Mouse (Mus musculus) E14TG2a.4 (cell line): ENCODE measurements around the gene Fam216a.

Experiments
- H3K27me3 ChIP-seq: 2 replicates; pipeline ENCODE4 v1.6.1; 2014; ENCODE audit warnings: low read length, control low read depth; ENCODE audit not compliant: insufficient read depth
- H3K36me3 ChIP-seq: 2 replicates; pipeline ENCODE4 v1.6.1; 2014; ENCODE audit warnings: low read length, control low read depth; ENCODE audit not compliant: insufficient read depth
- H3K4me1 ChIP-seq: replicated peaks from 2 replicates; pipeline ENCODE4 v1.6.1; 2014; ENCODE audit warnings: low read depth, low read length, control low read depth
- H3K4me3 ChIP-seq: replicated peaks from 2 replicates; pipeline ENCODE4 v1.5.1; 2014; ENCODE audit warnings: mild to moderate bottlenecking, low read length
- H3K9me3 ChIP-seq: 2 replicates; pipeline ENCODE4 v1.6.1; 2014; ENCODE audit warnings: low read length, control low read depth
- CTCF ChIP-seq: conservative IDR thresholded peaks from 2 replicates; pipeline ENCODE4 v1.5.1; 2014; ENCODE audit warnings: low read length
- NANOG ChIP-seq: IDR thresholded peaks from 2 replicates; pipeline ENCODE4 v1.6.1; 2014; ENCODE audit warnings: borderline replicate concordance, low read length, mixed read lengths
- POU5F1 ChIP-seq: IDR thresholded peaks from 2 replicates; pipeline ENCODE4 v1.6.1; 2014; ENCODE audit warnings: low read length, borderline replicate concordance

The Fam216a gene

GRCm38 (mm10) chr5:122342874-122343273, 29.3 kb downstream of the Fam216a start:
- H3K36me3 ChIP-seq, result peaks cover 53% of the 10 kb centered on the region
- no peaks in the 10 kb centered on the region for H3K9me3 ChIP-seq
- no peak overlapping the region for H3K4me3 ChIP-seq
- H3K27me3 ChIP-seq, result no peaks in the 10 kb centered on the region
- TF ChIP-seq NANOG, result no peak
- TF ChIP-seq CTCF, result no peak
- TF ChIP-seq POU5F1, result no peak
- peaks cover 20% of the 10 kb centered on the region for H3K4me1 ChIP-seq

- peaks cover 61% of the 10 kb centered on the region for H3K36me3 ChIP-seq
These were observed 35.4 kb downstream of the Fam216a start for GRCm38 (mm10) chr5:122336554-122337294.

GRCm38 (mm10) chr5:122334682-122335081, 37.5 kb downstream of the Fam216a start:
- TF ChIP-seq CTCF (no peak), POU5F1 (no peak), NANOG (no peak)
- peaks cover 20% of the 10 kb centered on the region for H3K4me1 ChIP-seq
- no peaks in the 10 kb centered on the region for H3K27me3 ChIP-seq
- H3K36me3 ChIP-seq, result peaks cover 43% of the 10 kb centered on the region
- H3K4me3 ChIP-seq, result no peak overlapping the region
- H3K9me3 ChIP-seq, result no peaks in the 10 kb centered on the region

More at GRCm38 (mm10) chr5:122336554-122337294, 35.4 kb downstream of the Fam216a start:
- H3K4me3 ChIP-seq, result no peak overlapping the region
- H3K27me3 ChIP-seq, result no peaks in the 10 kb centered on the region
- peaks cover 11% of the 10 kb centered on the region for H3K4me1 ChIP-seq
- H3K9me3 ChIP-seq, result no peaks in the 10 kb centered on the region
- no peak for TF ChIP-seq NANOG
- TF ChIP-seq CTCF, result no peak
- TF ChIP-seq POU5F1, result no peak

DNA sequence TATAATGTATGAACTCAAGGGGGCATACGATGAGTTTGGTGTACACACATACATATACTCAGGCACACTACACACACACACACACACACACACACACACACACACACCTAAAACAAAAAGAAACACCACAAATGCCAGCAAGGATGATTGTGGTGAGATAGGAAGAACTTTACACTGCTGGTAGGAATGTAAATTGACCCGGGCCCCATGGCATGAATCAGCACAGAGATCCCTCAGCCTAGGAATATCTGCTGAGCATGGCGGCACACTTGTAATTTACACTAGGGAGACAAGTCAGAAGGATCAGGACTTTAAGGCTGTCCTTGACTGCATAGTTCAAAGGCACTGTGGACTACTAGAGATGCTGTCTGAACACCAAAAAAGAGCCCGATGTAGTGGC, 41.9 kb downstream of the Fam216a start:
- H3K27me3 ChIP-seq, result no peaks in the 10 kb centered on the region
- no peak overlapping the region for H3K4me3 ChIP-seq
- TF ChIP-seq CTCF (no peak), NANOG (no peak), POU5F1 (no peak)

DNA sequence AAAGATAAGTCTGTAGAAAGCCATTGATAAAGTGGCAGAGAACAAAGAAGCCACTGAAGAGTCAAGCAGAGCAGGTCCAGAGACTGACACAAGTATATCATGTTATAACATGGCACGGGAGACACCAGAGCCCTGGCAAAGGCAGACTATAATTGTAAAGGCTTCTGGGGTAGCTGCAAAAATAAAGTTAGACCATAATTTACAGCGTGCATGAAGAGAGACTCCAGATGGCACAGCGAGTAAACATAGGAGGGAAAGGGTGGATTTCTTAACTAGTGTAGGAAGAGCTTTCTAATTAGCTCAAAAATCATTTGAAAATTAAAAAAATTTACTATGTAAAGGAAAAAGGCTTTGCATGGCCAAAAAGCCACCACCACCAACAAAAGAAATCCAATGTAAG, 44.9 kb downstream of the Fam216a start:
- H3K4me3 ChIP-seq, result no peak overlapping the region
- no peaks in the 10 kb centered on the region for H3K9me3 ChIP-seq
- peaks cover 52% of the 10 kb centered on the region for H3K36me3 ChIP-seq
- peaks cover 44% of the 10 kb centered on the region for H3K4me1 ChIP-seq
- TF ChIP-seq NANOG, result no peak
- TF ChIP-seq CTCF, result no peak
- no peak for TF ChIP-seq POU5F1
- H3K27me3 ChIP-seq, result no peaks in the 10 kb centered on the region

More for the DNA sequence above, 41.9 kb downstream of the Fam216a start:
- peaks cover 43% of the 10 kb centered on the region for H3K36me3 ChIP-seq
- no peaks in the 10 kb centered on the region for H3K9me3 ChIP-seq
- H3K4me1 ChIP-seq, result peaks cover 33% of the 10 kb centered on the region

GRCm38 (mm10) chr5:122325477-122325876, 46.7 kb downstream of the Fam216a start:
- peaks cover 44% of the 10 kb centered on the region for H3K4me1 ChIP-seq
- H3K36me3 ChIP-seq, result peaks cover 71% of the 10 kb centered on the region
- no peak overlapping the region for H3K4me3 ChIP-seq
- no peaks in the 10 kb centered on the region for H3K27me3 ChIP-seq
- TF ChIP-seq NANOG (no peak), CTCF (no peak), POU5F1 (no peak)
- H3K9me3 ChIP-seq, result no peaks in the 10 kb centered on the region

DNA sequence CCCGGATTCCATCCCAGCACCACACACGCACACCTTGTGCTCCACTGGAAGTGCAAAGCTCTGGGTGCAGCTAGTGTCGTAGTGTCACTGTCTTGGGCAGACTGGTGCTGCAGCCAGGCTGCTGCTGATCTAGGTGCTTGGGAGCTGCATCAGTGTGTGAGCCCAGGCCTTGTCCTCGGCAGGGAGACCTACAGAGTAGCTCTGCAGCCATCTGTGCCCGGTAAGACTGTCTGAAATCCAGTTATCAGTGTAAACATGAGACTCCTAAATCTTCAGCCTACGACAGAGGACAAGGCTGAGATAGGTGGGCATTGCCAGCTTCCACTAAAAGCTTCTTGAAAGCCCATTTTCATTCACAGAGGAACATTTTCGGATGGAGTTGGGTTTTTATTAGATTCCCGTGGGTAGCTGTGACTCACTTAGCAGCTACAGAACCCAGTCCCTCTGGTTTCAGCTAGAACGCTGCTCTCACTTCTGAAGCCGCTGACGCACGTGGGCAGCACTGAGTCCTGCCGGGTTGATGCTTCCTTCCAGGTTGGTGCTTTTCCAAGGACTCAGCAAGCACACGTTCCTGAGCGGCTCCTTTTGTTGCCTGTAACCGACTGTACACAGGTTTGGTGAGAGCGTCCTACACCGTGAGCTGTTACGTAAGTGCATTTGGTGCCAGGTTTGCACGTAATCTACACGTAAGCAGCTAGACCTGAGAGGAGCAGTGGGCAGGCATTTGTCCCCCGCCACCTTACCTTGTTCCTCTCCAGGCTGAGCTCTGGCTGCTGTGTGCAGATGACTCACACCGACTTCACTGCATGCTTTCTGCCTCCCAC, 47.3 kb downstream of the Fam216a start:
- TF ChIP-seq NANOG (no peak), POU5F1 (no peak), CTCF (no peak)
- Histone ChIP-seq H3K4me1 (peaks cover 49% of the 10 kb centered on the region), H3K27me3 (no peaks in the 10 kb centered on the region), H3K9me3 (no peaks in the 10 kb centered on the region), H3K36me3 (peaks cover 77% of the 10 kb centered on the region), H3K4me3 (no peak overlapping the region)

- Histone ChIP-seq H3K4me1 (peaks cover 60% of the 10 kb centered on the region), H3K9me3 (no peaks in the 10 kb centered on the region), H3K4me3 (no peak overlapping the region), H3K27me3 (no peaks in the 10 kb centered on the region), H3K36me3 (peaks cover 81% of the 10 kb centered on the region)
- TF ChIP-seq NANOG (no peak), CTCF (no peak), POU5F1 (no peak)
These were observed 48.6 kb downstream of the Fam216a start for GRCm38 (mm10) chr5:122323523-122323922.
